Mouse (Mus musculus) spleen, adult 18-20 months (tissue): ENCODE measurements around the gene Rilpl1.
"Not testable (repeated sequence)": the region's sequence is repeated elsewhere in the genome, so short reads cannot be mapped to it uniquely, and the experiment has no call there.

Experiments used
- DNase-seq, 2 experiments: peaks; one replicate each; pipeline ENCODE4 v3.0.0; 2022; ENCODE audit warnings: mixed read lengths in 2 of 2

The Rilpl1 gene

DNA sequence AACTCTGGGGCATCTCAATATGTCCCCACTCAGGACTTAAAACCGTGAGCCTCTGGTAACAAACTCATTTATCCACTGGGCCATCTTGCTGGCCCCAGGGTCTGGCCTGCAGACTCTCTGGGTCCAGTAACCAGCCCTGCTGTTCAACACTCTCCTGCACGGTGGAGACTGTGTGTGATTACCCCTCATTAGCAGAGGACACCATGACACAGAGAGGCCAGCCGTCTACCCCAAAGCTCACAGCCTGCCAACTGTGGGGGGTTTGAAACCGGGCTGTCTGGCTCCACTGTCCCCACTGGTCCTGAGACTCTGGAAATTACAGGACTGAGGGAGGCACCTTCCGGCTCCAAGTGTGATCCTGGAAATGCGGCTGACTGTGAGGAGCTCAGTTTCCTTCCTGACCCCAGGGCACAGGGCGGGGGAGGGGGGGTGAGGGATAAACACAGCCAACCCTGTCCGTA, 2.0 kb downstream of the Rilpl1 start:
- DNase-seq: no peak

DNA sequence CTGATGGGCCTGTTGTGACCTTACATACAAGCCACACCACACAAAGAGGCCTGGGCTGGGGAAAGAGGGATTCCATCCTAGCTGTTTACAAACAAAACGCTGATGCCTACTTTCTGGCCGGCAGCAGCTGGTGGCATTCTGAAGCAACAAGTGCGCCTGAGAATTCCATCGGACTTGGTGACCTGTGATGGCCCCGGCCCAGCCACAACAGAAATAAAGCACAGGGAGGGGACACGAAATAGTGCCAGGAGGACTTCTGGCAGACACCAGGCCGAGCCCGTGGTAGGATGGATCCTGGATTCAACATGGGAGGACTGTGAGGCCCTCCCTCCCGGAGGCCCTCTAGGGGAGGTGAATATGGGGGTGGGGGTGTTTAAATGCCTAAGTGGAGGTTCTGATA, 2.4 kb downstream of the Rilpl1 start:
- no peak for DNase-seq

DNA sequence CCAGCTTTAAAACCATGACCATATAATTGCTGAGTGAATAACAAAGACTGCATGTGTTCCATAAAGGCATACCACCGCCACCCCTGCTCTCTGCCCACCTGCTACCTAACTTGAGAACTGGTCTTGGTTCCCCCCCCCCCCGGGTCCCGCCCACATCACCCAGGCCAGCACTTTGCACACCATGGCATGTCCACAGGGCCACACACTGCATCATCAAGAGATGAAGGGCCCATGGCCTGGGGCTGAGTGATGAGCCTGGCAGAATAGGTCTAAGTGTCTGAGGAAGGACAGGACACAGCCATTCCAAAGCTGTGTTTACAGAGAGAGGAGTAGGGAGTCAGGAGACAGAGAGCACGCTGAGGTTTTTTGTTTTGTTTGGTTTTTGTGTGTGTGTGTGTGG, 2.8 kb downstream of the Rilpl1 start:
- DNase-seq: no peak

DNA sequence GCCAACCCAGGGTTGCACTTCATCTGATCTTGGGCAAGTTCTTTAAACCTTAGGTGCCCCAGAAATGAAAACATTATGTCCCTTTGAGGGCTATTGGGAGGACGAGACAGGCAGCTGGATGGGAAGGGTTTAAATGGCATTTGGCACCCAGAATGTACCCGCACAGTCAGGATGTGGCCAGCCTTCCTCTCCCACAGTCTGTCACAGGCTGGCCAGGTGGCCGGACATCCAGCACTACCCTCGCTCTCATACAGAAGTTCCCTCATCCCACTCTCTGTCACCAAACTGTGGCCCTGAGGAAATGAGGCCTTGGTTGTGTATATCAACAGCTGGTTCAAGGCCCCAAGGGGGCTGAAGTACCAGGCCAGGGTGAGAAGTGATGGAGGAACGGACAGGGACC, 6.2 kb downstream of the Rilpl1 start:
- no peak for DNase-seq

DNA sequence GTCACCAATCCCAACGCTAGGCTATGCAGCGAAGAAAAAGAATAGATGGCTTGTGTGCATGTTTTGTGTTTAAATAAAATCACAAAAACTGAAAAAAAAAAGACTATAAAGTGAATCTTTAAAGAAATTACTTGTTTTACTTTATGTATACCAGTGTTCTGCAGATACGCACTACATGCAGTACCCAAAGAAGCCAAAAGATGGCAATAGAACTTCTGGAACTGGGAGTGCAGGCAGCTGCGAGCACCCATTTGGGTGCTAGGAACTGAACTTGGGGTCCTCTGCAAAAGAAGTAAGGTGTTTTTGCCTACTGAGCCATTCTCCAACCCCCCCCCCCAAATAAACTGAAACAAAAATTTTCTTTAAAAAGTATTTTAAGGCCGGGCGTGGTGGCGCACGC, 8.2 kb downstream of the Rilpl1 start:
- DNase-seq: no peak

DNA sequence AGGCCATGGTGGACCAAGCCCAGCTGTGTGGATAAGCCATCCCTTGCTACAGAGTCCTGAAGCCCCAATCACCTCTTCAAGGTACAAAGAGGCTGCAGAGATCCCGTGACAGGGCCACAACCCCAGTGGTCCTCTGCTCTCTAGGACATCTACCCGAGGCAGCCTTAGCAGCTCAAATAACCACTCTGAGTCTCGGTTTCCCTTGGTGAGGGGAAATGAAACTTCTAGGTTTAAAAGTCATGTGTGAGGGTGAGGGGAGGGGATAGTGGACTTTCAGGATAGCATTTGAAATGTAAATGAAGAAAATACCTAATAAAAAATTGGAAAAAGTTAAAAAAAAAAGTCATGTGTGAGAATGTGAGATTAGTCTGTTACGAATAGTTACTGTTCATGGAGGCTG, 9.6 kb downstream of the Rilpl1 start:
- no peak for DNase-seq

DNA sequence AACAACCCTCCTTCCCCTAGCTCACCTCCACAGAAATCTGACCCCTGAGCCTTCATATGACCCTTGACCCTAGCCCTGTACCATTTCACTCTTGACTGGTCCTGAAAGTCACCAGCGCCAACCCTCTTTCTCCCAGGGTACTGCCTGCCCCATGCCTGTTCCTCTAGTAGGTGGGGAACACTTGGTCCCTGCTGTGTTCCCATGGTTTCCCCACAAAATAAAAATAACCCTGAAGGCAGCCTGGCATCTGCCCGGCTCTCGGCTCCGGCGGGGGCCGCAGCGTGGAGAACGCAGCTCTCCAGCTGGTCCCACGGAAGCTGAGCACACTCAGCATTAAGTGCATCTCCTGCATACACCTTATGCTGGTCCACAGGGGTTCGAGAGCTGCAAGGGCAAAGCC, 12.5 kb downstream of the Rilpl1 start:
- DNase-seq: no peak

DNA sequence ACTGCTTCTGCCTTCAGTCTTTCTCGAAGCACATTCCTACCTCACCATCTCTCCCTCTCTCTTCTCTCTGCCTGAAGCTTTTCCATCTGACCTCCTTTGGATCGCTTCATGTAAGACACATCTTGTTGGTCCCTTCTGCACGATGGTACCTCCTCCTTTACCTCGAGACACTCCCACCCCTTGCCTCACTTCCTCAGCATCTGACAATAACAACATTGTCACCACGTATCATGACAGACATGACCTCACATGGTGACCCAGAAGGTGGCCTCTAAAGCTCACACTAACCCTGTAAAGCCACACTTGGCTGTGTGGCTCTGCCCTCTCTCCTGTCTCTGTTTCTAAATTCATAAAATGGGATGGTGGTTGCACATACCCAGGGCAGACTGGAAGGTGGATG, 15.4 kb downstream of the Rilpl1 start:
- DNase-seq: no peak

DNA sequence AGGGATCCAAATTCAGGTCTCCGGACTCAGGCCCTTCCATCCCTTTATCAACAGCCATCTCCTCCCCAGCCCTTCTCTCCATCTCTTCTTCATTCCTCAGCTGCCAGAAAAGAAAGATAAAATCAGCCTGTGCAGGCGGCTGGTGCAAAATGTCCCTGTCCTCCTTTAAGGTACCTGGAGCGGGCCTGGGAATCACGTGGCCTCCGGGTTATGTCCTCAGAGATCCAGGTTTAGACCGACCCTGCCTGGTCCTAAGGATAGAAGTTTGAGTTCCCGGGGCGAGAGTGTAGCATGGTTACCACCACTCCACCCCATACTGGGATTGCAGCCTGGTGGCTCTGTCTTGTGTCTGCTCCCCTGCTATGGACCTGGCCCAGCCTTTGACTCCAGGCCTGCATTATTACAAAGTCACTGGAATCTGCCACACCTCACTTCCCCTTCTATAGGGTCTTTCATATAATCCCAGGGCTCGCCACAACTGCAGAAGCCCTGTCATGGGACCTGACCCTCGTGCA, 20.6 kb downstream of the Rilpl1 start:
- DNase-seq: no peak

DNA sequence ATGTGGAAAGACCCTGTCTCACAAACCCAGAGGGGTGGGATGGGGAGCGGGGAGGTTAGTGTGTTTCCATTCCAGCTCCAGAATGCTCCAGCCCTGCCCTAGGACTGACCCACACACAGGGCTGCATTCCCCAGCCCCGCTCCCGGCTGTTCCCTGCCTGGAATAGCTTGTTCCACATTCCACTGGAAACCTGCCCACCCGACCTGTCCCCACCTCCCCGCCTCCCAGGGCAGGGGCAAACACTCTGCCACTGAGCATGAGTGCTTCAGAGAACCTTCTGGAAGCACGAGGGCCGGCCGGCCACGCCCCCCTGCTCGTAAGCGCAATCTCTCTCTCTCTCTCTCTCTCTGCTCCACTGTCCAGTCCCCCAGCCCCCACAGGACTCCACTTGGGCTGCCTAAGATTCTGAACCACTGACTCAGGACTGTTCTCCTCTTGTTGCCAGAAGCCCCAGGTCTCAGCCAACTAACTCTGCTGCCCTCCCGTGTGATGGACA, 21.4 kb downstream of the Rilpl1 start:
- no peak for DNase-seq

DNA sequence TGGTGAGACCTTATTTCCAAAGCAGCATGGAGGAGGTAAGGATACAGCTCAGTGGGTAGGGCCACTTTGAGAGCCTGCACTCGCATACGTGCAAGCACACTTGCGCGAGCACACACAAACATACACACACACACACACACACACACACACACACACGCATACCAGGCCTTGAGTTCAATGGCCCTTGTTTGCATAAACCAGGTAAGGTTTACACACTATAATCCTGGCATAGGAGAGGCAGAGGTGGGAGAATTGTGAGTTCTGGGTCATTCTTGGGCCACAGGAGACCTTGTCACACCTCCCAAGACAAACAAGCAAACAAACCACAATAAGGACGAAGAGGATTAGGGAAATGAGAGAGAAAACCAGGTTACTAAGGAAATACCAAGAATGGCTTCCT, 22.0 kb downstream of the Rilpl1 start:
- DNase-seq: no peak

DNA sequence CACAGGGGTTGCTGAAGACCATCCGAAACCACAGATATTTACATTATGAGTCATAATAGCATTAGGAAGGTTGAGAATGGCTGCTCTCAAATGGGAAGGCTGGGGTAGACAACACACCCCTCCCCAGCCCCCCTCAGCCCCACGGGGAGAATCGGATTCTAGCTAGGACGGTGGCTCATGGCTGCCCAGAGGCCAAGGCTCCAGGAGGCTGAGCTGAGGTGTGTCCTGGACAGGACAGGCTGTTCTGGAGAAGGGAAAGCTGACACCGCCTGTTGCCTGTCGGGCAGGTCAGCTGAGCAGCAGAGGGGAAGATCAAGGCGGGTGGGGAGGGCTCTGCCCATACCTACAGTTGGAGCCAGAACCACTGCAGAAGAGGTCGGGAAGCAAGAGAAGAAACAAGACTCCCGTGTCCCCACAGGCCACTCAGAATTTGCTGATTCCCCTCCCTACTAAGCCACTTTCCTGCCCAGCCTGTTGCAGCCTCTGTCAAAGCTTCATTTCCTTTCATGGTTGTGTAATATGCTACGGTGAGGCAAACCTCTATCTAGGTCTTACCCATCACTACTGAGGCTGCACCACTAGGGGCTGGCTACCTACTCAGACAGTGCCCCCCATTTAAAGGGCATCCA, 24.3 kb downstream of the Rilpl1 start:
- DNase-seq: no peak

DNA sequence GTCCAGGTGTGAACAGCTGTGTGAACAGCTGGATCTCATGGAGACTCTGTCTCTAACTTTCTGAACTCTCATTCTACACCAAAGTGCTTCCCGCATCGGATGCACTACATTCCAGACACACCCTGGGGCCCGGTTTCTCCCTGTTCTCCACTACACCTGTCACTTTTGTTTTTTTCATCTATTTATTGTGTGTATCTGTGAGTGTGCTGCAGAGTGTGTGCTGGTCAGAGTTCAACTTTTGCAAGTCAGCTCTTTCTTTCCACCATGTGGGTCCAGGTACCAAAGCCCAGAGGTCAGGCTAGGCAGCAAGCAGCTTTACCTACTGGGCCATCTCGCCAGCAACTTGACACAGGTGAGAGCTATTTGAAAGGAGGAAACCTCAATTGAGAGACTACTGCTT, 26.0 kb downstream of the Rilpl1 start:
- DNase-seq: no peak

DNA sequence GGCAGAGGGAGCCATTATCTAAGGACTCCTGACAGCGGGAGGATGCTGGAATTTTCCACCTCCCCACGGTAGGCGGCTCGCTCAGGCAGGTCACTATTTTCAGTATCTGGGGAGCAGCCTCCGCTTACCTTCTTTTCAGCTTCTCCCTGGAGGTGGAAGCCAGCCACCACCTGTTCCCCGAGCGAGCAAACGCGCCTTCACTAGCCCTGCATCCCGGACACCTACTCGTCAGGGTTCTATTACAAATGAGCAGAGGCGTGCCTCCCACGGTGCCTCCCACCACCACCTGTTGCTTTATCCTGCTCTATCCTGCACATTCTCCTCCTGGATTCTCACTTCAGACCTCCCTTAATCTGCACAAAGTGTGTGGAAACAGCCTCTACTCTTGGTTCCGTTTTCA, 27.4 kb downstream of the Rilpl1 start:
- DNase-seq: no peak

DNA sequence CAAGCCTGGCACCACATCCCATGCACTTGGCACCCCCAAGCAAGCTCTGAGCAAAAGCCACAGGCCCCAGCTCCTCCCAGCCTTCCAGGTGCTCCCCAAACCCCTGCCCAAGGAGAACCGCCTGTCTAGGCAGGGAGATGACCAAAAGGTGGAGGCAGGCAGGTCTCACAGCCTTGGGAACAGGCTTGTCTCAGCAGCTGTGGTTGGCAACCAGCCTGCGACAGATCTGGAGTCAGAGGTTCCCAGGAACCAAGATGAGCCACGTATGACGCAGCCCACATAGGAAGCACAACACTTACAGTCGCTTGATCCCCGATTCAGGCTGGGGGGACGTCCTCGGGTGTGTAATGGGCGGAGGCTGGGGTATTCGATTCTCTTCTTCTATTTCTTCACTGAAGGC, 29.6 kb downstream of the Rilpl1 start:
- DNase-seq: no peak

DNA sequence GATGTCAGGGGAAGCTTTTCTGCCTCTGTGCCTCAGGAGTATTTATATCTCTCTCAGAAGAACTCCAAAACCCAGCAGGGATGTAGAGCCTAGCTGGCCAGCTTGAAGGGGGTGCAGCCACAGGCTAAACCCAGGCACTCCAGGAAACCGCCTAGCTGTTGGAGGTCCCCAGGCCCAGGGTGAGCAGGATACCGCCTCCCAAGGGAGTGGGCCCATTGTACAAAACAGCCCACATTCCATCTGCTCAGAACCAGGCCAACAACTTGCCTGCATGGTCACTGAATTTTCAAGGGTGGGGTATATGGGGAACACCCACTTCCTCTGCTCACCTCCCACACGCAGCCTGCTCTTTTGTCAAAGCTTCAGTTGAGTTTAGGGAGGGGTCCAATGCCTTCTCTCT, 30.6 kb downstream of the Rilpl1 start:
- no peak for DNase-seq

DNA sequence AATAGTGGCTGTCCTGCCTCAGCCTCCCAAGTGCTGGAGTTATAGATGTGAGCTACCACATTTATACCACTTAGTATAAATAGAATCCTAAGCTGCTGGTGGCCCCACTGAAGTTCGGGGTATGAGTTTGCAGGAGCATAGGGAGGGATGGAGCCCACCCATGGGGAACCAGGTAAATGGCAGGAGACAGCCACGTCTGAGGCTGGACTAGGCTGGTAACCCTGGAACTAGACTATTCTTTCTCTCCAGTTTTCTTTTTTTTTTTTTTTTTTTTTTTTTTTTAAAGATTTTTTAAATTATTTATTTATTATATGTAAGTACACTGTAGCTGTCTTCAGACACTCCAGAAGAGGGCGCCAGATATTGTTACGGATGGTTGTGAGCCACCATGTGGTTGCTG, 31.2 kb downstream of the Rilpl1 start:
- not testable (repeated sequence) for DNase-seq

DNA sequence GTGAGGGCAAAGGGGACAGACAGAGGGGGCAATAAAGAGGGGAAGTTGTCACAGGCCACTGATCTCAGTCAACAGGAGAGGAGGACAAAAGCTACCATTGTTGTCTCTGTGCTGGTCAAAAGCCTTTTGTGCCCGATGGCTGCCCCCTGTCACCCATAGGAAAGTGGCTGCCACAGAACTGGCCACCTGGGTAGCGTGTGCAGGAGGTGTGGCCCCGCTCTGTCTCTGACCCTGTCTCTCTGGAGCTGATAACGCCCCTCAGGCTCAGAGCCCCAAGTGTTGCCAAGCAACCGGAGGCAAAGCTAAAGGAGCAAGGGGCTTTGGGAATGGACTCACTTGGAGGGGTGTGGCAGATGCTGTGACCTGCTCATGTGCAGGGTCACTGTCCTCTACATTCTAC, 32.2 kb downstream of the Rilpl1 start:
- DNase-seq: no peak

DNA sequence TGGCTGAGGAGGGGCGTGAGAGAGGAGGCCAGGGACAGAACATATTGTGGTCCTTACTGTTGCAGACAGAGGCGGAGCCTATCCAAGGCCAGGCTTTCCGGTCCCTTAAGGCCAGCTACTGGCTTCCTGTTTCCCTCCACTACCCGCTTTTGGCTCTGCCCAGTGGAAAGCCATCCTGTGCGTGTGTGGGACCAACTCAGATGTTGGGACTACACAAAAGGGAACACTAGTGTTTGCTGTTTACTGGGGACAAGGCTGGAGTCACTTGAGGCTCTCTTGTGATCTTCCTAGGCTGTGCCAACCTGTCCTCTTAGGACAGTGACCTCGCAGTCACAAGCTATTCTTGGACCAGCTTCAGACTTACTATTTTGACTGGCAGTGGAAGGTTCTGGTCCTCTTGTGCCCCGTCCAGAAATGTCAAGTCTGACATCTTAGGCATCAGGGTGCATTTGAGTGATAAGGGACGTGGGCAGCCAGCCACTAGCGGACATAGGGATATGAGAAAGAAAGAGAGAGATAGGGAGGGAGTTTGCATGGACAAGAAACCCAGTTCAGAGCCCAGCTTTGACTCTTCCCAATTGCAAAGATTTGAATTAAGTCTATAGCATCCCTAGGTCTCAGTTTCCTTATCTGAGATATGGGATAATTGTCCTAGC, 32.8 kb downstream of the Rilpl1 start:
- no peak for DNase-seq

DNA sequence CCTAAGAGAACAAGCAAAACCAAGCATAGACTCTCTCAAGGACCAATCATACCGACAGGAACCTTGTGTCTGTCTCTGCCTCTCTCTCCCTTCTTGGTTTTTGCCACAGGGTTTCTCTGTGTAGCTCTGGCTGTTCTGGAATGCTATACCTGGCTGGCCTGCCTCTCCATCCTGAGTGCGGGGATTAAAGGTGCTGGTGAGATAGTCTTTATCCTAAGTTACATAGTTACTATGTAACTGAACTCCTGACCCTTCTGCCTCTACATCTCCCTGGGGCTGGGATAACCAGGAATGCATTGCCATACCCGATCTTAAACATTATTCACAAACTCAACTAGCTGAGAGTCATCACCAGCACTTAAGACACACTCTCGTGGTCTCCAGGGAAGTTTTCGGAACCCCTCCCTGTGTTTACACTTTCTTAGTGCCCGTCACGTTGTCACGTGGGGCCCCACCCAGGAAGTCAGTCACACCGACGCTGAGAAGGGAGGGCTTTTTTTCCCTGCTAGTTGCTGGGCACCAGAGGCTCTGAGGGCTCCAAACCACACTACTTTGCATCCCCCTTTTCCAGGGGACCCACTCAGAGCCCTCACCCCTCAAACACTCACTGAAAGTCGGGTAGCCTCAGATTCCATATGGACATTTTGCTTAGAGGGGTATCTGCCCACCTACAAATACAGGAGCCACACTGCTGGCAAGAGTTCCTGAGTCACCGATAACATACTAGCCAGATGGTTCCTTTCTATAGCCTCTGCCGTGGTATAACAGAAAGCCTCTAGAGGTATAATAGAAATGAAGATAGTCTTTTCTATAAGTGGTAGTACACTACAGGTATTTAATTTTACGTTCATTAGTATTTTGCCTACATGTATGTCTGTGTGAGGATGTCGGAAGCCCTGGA, 34.3 kb downstream of the Rilpl1 start:
- DNase-seq: no peak

DNA sequence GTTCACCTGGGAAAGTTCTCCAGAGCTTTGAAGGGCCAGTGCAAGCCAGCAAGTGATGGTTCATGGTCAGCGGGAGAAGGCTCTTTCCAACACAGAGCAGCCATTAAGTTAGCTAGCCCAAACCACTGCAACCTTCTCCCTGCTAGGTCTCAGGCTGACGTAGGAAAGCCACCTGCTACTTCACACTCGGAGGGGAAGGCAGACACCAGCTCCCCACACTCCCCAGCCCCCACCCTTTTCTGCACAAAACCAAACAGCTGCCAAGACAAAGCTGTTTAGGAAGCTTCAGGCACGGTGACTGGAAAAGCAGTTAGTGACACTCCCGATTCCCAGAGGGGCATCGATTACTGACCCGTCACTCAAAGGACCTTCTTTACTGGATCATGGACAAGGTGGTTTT, 35.6 kb downstream of the Rilpl1 start:
- DNase-seq: no peak

DNA sequence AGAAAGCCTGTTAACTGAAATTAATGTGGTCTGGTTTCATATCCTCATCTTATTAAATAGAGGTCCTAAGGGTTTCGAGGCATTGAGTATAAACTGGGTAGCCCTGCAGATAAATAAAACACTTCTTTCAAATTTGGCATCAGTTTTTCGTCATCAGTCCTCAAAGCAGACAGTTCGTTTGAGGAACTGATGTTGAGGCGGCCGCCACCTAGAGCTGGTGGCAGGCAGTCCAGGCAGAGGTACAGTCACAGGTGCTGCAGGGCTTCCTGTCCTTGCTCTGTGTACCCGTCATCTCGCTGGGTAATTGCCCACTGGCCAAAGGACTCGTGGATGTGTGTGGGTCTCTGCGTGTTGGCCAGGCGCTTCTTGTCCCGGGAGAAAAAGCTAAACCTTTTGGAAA, 37.7 kb downstream of the Rilpl1 start:
- DNase-seq: no peak

DNA sequence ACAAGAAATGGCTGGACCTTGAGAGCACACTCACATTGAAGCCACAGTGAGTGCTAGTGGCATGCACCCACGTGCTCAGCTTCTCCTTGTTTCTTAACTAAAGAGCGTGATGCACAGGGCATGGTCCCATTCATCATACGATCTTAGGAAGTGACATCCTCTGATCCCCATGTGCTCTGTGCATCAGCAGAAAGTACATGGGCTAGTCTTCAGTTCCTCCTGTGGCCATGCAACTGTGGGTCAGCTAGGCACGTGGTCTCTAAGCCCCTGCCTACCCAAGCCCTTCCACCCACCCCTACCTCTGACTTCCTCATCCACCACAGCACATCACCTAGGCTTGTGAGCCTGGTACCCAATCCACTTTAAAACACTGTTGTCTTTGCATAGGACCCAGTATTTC, 38.6 kb downstream of the Rilpl1 start:
- no peak for DNase-seq

DNA sequence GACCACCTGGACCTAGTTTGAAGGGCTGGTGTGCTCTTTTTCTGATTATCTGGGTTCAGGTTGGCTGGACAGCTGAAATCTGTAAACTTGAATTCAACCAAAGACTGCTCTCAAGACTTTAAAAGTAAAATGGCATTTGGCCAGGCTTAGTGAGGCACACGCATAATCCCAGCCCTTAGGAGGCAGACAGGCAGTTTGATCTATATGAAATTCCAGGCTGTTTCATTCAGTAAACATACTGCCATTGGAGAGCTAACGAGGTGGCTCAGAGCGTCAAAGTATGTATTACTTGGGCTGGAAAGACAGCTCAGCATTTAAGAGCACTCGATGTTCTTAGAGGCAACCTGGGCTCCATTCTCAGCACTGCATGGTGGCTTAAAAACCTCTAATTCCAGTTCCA, 39.5 kb downstream of the Rilpl1 start:
- no peak for DNase-seq
